Mouse (Mus musculus) heart, postnatal 25 days (tissue): ENCODE measurements around the gene Pde2a. TPM values are rescaled to one million over a fixed set of nuclear protein-coding genes. Genes with fewer than 3 reads are reported as not detected.
A peak's percentile ranks its signal among the peaks of the same experiment; 100 is the strongest.

Experiments used
- DNase-seq: peaks from one replicate; pipeline ENCODE4 v3.0.0; 2022; ENCODE audit warnings: low spot score
- intact Hi-C: fragments of 180-260 bp; cut with DNase I; formaldehyde crosslinking; loops from one replicate; pipeline ENCODE4 v1.15.1; 2025
- total RNA-seq, 2 experiments: library from RNA; stranded (reverse); gene quantifications; 2 replicates each; pipeline ENCODE4 v1.2.3; 2021

The Pde2a gene
- total RNA-seq, 2 experiments from 2014 or later, result 63.6 to 65.9 TPM

DNA sequence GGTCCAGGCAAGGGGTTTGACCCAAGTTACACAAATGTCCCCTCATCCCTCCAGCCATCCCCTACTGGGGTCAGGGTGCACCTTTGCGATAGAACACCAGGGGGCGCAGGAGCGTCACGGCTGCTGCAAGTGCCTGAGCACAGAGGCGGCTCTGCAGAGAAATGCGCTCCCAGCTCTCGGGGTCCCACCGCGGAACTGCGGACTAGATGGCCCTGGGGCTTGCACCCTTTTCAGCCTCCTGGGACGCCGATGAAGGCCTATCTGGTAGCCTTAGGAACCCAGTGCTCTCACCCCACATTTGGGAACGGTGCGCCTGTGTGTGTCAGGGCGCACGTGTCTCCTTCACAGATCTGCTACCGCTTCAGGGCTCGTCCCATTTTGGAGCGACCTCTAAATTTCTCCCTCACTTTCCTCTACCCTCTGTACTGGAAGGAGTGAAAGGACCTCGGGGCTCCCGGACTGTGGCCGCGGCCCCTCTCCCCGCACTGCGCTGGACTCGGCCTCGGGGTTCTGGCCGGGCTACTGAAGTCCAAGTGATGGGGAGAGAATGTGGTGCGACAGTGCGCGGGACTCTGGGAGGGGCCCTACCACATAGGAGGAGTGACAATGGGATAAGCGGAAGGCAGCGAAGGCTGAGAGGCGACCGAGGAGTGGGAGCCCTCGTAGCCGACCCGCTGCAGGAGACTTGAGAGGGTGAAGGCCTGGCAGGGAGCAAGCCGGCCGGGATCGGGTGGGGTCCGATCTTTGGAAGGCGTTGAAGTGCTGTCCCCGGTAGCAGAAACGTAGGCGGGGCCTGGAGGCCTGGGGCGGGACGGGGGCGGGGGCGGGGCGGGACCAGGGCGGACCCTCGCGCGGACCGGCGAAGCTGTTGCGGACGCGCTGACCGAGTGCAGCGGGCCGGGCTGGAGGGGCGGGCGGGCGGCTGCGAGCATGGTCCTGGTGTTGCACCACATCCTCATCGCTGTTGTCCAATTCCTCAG lies 29.2 kb downstream of the Pde2a start:
- peak; percentile 73 for DNase-seq
- intact Hi-C loops, result loop anchor here (1.0 to 2.0 kb wide), 3 partner anchors 38 to 88 kb away; no protein-coding TSS in a partner anchor

DNA sequence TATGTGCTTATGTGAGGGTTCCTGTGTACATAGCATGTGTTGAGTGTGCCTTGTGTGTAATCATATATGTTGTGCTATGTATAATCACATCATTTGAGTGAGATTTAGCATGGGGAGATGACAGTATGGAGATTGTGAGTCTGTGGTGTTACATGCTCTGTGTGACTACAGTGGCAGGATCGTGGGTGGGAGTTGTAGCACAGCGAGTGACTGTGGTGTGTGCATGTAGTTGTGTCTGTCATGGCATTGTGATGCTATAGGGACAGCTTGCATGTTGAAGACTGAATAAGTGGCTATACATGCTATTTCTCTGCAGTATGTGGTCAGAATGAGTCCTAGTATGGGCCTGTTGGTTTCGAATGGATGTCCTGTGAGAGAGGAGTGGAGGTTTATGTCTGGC lies 31.2 kb downstream of the Pde2a start:
- intact Hi-C loops, result loop anchor here (2.0 kb wide), 1 partner anchor 28 kb away; no protein-coding TSS in a partner anchor

DNA sequence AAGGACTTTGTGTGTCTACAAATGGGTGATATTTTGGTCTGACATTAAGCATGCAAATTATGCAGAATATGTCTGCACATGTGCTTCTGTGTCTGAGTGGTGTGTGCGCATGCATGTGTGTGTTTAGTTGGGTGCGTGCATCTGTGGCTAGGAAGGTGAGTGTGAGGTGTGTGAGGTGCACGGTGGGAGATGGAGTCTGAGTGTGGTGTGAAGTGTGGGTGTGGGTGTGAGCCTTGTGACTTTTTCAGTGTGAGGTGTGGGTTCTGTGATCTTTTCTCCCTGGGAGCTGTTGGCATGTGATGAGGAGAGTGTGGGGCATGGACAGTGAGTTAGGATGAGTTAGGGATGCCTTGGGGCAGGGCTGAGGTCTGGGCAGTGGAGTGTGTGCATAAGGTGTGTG lies 31.8 kb downstream of the Pde2a start:
- intact Hi-C loops, result loop anchor here (2.0 kb wide), 1 partner anchor 28 kb away; no protein-coding TSS in a partner anchor
- no peak for DNase-seq

More for the DNA sequence above, 31.2 kb downstream of the Pde2a start:
- DNase-seq, result no peak

DNA sequence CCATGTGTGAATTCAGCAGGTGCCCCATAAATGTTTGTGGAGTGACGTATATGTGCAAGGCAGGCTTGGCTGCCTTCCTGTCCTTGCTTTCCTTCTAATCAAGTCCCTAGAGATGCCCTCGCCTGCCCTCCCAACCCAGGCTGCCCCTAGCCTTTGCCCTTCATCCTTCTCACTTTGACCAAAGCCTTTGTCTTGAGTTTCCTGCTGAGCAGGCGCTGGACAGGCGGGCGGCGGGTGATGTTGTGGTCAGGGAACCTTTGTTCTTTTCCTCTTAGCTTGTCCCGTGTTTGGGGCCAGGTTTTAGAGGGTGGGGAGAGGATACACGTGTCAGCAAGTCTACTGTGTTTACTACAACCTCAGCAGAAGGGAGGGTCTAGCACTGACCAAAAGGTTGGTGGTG lies 32.2 kb downstream of the Pde2a start:
- intact Hi-C loops, result loop anchor here (2.0 kb wide), 1 partner anchor 27 kb away; no protein-coding TSS in a partner anchor
- peak; percentile 57 for DNase-seq

DNA sequence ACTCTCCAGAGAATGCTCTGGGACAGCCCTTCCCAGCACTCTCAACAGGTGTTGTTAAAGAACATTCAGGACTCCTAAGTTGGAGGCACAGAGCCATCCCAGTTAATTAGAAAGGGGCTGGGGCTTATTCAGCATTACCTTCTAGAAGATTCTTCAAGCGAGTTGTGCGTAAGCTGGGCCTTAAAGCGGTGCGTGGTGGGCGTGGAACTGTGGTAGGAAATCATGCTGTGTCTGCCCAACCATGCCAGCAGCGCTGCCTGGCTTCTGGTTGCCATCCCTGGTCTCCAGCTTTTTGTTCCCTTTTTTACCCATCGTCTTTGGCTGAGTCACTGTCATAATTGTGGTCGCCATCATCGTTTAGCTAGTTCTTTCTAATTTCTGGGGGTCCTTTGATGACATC lies 33.0 kb downstream of the Pde2a start:
- intact Hi-C loops, result no loop called here
- no peak for DNase-seq

DNA sequence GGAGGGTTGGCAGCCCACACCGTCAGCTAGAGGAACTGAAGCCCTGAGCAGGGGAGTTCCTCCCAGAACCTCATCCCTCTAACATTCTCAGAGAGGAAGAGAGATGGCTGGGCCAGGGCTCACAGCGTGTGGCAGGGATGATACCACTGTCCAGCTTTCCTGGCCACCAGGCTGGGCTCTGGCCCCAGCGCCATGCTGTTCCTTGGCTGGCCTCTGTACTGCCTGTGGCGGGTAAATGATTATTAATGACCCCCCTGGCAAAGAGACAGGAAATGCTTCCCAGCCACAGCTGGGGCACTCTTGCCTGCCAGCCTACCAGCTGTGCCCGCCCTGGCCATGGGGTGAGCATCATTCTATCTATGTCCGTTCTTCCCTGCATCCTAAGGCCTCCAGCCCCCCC lies 33.6 kb downstream of the Pde2a start:
- no peak for DNase-seq
- intact Hi-C loops, result no loop called here

DNA sequence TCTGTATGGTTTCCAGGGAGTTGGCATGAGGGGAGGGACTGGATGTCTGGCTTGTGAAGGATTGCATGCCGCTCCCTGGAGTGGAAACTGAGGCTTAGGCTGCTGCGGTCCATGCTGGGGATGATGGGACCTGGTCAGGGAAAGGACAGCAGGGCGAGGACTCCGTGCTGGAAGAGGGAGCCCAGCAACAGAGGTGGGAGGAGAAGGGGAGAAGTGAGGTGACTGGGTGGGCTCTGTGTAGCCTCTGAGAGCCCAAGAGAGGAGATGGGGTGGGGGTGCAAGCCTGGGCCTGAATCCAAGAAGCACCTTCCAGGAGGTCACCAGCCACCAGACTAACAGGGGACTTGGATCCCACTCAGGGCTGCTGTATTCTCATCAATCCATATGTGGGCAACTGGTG lies 34.8 kb downstream of the Pde2a start:
- no peak for DNase-seq
- intact Hi-C loops, result no loop called here

DNA sequence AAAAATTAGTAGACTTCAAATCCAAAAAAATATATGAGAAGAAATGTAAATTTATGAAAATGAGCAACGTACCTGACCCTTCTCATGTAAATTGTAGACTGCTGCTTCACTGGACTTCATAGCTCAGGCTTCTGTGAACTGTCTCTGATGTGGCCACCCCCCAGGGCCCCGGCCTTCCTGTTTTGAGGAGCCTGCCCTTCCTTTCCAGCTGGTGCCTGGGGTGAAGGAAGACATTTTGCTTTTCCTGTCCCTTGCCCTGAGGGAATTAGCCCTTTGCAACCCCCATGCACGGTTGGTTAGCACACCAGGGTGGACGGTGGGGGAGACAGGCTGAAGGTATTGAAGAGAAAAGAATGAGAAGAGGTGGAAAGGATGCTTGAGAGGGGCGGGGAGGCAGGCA lies 35.3 kb downstream of the Pde2a start:
- intact Hi-C loops, result no loop called here
- no peak for DNase-seq

GRCm38 (mm10) chr7:101457283-101457682 lies 35.8 kb downstream of the Pde2a start:
- intact Hi-C loops, result no loop called here
- DNase-seq, result no peak

GRCm38 (mm10) chr7:101457801-101458200 lies 36.3 kb downstream of the Pde2a start:
- intact Hi-C loops, result no loop called here
- no peak for DNase-seq

- no peak for DNase-seq
- intact Hi-C loops, result no loop called here
Observed at GRCm38 (mm10) chr7:101458278-101458781, 36.8 kb downstream of the Pde2a start.

DNA sequence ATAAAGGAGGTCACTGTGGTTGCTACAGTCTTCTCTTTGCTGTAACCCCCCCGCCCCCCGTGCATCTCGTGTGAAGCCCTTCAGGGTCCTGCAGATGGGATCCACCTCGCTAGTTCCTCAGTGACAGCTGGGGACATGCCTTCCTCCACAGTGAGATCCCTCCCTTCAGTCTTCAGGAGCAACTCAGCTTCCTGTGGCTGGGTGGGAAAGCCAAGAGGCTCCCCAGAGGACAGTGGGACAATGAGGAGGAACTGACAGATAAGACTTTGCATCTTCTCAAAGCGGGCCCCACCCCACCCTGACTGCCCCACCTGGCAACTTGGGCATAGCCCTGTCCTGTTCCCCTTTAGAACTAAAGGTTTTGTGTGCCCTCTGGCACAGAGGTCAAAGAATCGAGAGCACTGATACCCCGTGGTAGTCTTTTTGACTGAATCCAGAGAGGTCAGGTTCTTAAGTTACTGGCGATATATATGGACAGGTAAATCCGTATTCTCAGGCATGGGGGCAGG lies 37.9 kb downstream of the Pde2a start:
- no peak for DNase-seq
- intact Hi-C loops, result no loop called here

- intact Hi-C loops, result no loop called here
- DNase-seq, result no peak
Observed at GRCm38 (mm10) chr7:101459923-101460607, 38.6 kb downstream of the Pde2a start.

DNA sequence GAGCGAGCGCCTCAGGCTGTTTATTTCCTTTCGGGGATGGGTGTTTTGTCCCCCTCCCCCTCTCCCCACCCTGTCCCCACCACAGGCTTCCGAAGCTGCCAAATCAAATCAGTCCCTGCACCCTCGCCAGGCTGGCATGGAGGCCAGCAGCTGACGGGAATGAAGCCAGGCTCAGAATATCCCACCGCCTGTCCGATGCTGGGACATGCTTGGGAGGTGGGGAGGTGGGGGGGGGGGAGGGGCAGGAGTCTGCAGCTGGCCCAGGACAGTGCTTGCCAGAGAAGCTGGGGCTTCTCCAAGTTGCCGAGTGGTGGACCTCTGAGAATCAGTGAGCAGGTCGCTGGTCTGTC lies 39.1 kb downstream of the Pde2a start:
- DNase-seq, result peak; percentile 53
- intact Hi-C loops, result no loop called here

DNA sequence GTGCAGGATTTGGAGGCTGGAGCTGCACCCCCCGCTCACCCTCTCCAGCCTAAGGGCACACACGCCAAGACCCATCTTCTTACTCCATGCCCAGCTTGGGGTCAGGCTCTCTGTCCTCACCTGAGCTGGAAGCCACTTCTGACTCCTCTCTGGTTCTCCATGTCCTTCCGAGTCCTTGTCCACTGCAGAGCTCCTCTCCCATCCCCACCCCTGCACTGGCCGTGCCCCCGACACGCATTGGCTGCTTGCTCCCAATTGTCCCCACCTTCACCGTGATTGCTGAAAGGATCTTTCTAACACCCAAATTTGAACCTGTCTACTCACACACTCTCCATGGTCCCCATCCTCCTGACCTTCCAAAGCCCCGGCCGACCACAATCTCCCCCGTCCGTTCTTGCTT lies 40.1 kb downstream of the Pde2a start:
- intact Hi-C loops, result no loop called here
- DNase-seq, result no peak

DNA sequence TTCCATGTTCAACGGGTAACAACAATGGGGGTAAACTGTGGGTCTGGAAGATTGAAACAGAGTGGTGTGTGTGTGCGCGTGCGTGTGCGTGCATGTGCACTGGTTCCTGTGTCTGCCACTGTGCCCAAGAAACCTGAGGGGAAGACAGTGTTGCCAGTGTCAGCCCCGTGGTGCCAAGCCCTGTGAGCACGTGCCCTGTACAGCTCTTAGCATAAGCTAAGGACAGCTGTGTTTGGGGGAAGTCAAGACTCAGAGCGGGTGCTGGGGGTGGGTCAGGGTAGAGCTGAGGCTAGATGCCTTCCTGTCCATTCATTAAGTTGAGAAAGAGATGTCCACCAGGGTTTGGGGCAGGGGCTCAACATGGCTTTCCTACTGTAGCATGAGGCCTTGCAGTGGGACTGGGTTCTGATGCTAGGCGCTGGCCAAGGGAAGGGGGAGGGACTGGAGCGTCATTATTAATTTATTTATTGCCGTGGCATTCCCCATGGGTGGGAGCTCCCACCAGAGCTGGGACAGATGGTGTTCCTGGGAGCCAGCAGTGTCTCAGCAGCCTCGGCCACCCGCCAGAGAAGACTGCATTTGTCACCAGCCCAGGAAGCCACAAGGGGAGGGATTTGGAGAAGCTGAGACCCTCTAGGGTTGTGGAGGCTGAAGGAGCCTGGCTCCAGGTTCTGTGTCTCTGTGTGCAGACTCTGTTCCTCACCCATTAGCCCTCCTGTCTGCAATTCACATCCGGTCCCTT lies 41.0 kb downstream of the Pde2a start:
- DNase-seq, result no peak
- intact Hi-C loops, result no loop called here

GRCm38 (mm10) chr7:101463665-101464271 lies 42.3 kb downstream of the Pde2a start:
- DNase-seq, result no peak
- intact Hi-C loops, result no loop called here

GRCm38 (mm10) chr7:101464927-101465326 lies 43.4 kb downstream of the Pde2a start:
- intact Hi-C loops, result no loop called here
- DNase-seq, result no peak

- intact Hi-C loops, result no loop called here
- DNase-seq, result peak; percentile 67
Observed at GRCm38 (mm10) chr7:101465392-101465791, 43.9 kb downstream of the Pde2a start.
